Mouse (Mus musculus) midbrain, embryonic 16.5 days (tissue): ENCODE data around the gene Mtss1l. TPM values are rescaled to one million over a fixed set of nuclear protein-coding genes. Genes with fewer than 3 reads are reported as not detected.

Experiments used
- ATAC-seq: fragments of 200-750 bp; cut with Nextera tagmentation; 2 replicates; pipeline ENCODE4 v1.8.0; 2017; ENCODE audit warnings: moderate TSS enrichment
- H3K27ac ChIP-seq: fragments of 300-500 bp; sonication (generic); 2 replicates; pipeline ENCODE4 v1.5.1; 2014; ENCODE audit warnings: mild to moderate bottlenecking, low read length, mixed read lengths
- H3K27me3 ChIP-seq: fragments of 300-500 bp; sonication (generic); 2 replicates; pipeline ENCODE4 v1.6.1; 2014; ENCODE audit warnings: low read depth, low read length, mixed read lengths; ENCODE audit not compliant: control insufficient read depth, insufficient read depth
- H3K36me3 ChIP-seq: fragments of 300-500 bp; sonication (generic); 2 replicates; pipeline ENCODE4 v1.6.1; 2014; ENCODE audit warnings: mild to moderate bottlenecking, low read length, moderate library complexity, mixed read lengths; ENCODE audit not compliant: control insufficient read depth, insufficient read depth
- H3K4me1 ChIP-seq: fragments of 300-500 bp; sonication (generic); 2 replicates; pipeline ENCODE4 v1.6.1; 2014; ENCODE audit warnings: mild to moderate bottlenecking, low read length, mixed read lengths; ENCODE audit not compliant: control insufficient read depth, insufficient read depth
- H3K4me2 ChIP-seq: fragments of 300-500 bp; sonication (generic); 2 replicates; pipeline ENCODE4 v1.6.1; 2014; ENCODE audit warnings: mild to moderate bottlenecking, low read length, mixed read lengths
- H3K4me3 ChIP-seq: fragments of 300-500 bp; sonication (generic); 2 replicates; pipeline ENCODE4 v1.5.1; 2014; ENCODE audit warnings: low read depth, mild to moderate bottlenecking, low read length, moderate library complexity, mixed read lengths
- H3K9ac ChIP-seq: fragments of 300-500 bp; sonication (generic); 2 replicates; pipeline ENCODE4 v1.6.1; 2014; ENCODE audit warnings: low read depth, low read length, mixed read lengths
- H3K9me3 ChIP-seq: fragments of 300-500 bp; sonication (generic); replicated peaks from 2 replicates; pipeline ENCODE4 v1.6.1; 2014; ENCODE audit warnings: mild to moderate bottlenecking, low read length, mixed read lengths; ENCODE audit not compliant: control insufficient read depth, poor library complexity, severe bottlenecking
- WGBS: fragments of 180-500 bp; shearing (Covaris S2); extraction: QIAGEN DNeasy Blood & Tissue Kit; methylation state at CpG from one replicate; pipeline ENCODE4 v1.1.7; 2014; 5-methylcytosine and 5-hydroxymethylcytosine counted together
- polyA plus RNA-seq: library from polyadenylated mRNA; unstranded; fragments of >200 nt; fragmentation: Nextera tagmentation; extraction: Ambion mirVana; gene quantifications from 2 replicates; pipeline ENCODE4 v1.2.1, GENCODE M21; 2015

Gene Mtss1l
- polyA plus RNA-seq, 1 experiment from 2014 or later: 24.9 TPM

- H3K4me3 ChIP-seq: no peak overlapping the region
- H3K27ac ChIP-seq: peak overlapping the region; percentile 87
- H3K36me3 ChIP-seq: peaks cover 3% of the 10 kb centered on the region
- 59% methylated on average over 15 of the region's 15 CpGs for WGBS
- H3K27me3 ChIP-seq: no peaks in the 10 kb centered on the region
- no peak overlapping the region for H3K4me2 ChIP-seq
- H3K4me1 ChIP-seq: peaks cover 39% of the 10 kb centered on the region
- no peaks in the 10 kb centered on the region for H3K9me3 ChIP-seq
- peak overlapping the region; percentile 11; the same call in 1 of the 2 replicates for H3K9ac ChIP-seq
- no peak for ATAC-seq
Measured at GRCm38 (mm10) chr8:110714827-110715519, 6.3 kb upstream of the Mtss1l start.

GRCm38 (mm10) chr8:110716075-110716474 is 5.2 kb upstream of the Mtss1l start:
- Histone ChIP-seq H3K9ac (peak overlapping the region; percentile 2; the same call in 1 of the 2 replicates), H3K9me3 (no peaks in the 10 kb centered on the region), H3K4me2 (0 out of 2 replicates have a peak overlapping the region, but pooled peaks have one; percentile 6), H3K36me3 (peaks cover 3% of the 10 kb centered on the region), H3K27me3 (no peaks in the 10 kb centered on the region), H3K4me1 (peaks cover 47% of the 10 kb centered on the region), H3K4me3 (no peak overlapping the region), H3K27ac (peak overlapping the region; percentile 87)
- peak; percentile 61 for ATAC-seq
- WGBS: 28% methylated on average over 4 of the region's 4 CpGs

- Histone ChIP-seq H3K27me3 (no peaks in the 10 kb centered on the region), H3K4me2 (no peak overlapping the region), H3K36me3 (peaks cover 3% of the 10 kb centered on the region; the same call in 1 of the 2 replicates), H3K9me3 (no peaks in the 10 kb centered on the region), H3K4me1 (peaks cover 47% of the 10 kb centered on the region), H3K9ac (0 out of 2 replicates have a peak overlapping the region, but pooled peaks have one; percentile 2), H3K27ac (no peak overlapping the region; the same call in 1 of the 2 replicates), H3K4me3 (no peak overlapping the region)
- ATAC-seq: no peak
- 76% methylated on average over 7 of the region's 7 CpGs for WGBS
Measured at GRCm38 (mm10) chr8:110717131-110717530, 4.1 kb upstream of the Mtss1l start.

- no peak for ATAC-seq
- no peaks in the 10 kb centered on the region for H3K27me3 ChIP-seq
- peaks cover 58% of the 10 kb centered on the region for H3K4me1 ChIP-seq
- H3K4me2 ChIP-seq: no peak overlapping the region
- H3K9me3 ChIP-seq: no peaks in the 10 kb centered on the region
- no peak overlapping the region for H3K27ac ChIP-seq
- H3K36me3 ChIP-seq: no peaks in the 10 kb centered on the region; the same call in 1 of the 2 replicates
- H3K9ac ChIP-seq: no peak overlapping the region
- 87% methylated on average over 8 of the region's 8 CpGs for WGBS
- H3K4me3 ChIP-seq: no peak overlapping the region
Measured at GRCm38 (mm10) chr8:110718209-110718968, 2.9 kb upstream of the Mtss1l start.

- H3K4me3 ChIP-seq: no peak overlapping the region
- H3K9ac ChIP-seq: peak overlapping the region; percentile 42; the same call in 1 of the 2 replicates
- 55% methylated on average over 12 of the region's 12 CpGs for WGBS
- H3K9me3 ChIP-seq: no peaks in the 10 kb centered on the region
- no peaks in the 10 kb centered on the region for H3K36me3 ChIP-seq
- peaks cover 65% of the 10 kb centered on the region for H3K4me1 ChIP-seq
- H3K27ac ChIP-seq: peak overlapping the region; percentile 97; the same call in 1 of the 2 replicates
- no peak for ATAC-seq
- no peak overlapping the region; the same call in 1 of the 2 replicates for H3K4me2 ChIP-seq
- H3K27me3 ChIP-seq: no peaks in the 10 kb centered on the region
Measured at GRCm38 (mm10) chr8:110718969-110719670, 2.2 kb upstream of the Mtss1l start.

- no peaks in the 10 kb centered on the region for H3K27me3 ChIP-seq
- no peak for ATAC-seq
- peak overlapping the region; percentile 99 for H3K9ac ChIP-seq
- 48% methylated on average over 6 of the region's 6 CpGs for WGBS
- H3K4me1 ChIP-seq: peaks cover 68% of the 10 kb centered on the region
- peak overlapping the region; percentile 89 for H3K4me3 ChIP-seq
- H3K9me3 ChIP-seq: no peaks in the 10 kb centered on the region
- H3K27ac ChIP-seq: peak overlapping the region; percentile 97
- peak overlapping the region; percentile 97 for H3K4me2 ChIP-seq
- H3K36me3 ChIP-seq: no peaks in the 10 kb centered on the region
Measured at GRCm38 (mm10) chr8:110719898-110720653, 1.2 kb upstream of the Mtss1l start.

- no peaks in the 10 kb centered on the region for H3K27me3 ChIP-seq
- peak overlapping the region; percentile 99 for H3K9ac ChIP-seq
- H3K4me2 ChIP-seq: peak overlapping the region; percentile 97
- peak; percentile 36 for ATAC-seq
- H3K36me3 ChIP-seq: peaks cover 5% of the 10 kb centered on the region; the same call in 1 of the 2 replicates
- under 1% methylated on average over 41 of the region's 59 CpGs for WGBS
- H3K9me3 ChIP-seq: no peaks in the 10 kb centered on the region
- H3K4me1 ChIP-seq: peaks cover 61% of the 10 kb centered on the region
- H3K4me3 ChIP-seq: peak overlapping the region; percentile 89
- H3K27ac ChIP-seq: peak overlapping the region; percentile 97
Measured at GRCm38 (mm10) chr8:110721606-110722413, 534 bp downstream of the Mtss1l start.
